Mouse (Mus musculus): ENCODE data around the gene Lag3.

- TF ChIP-seq CTCF (IDR thresholded peaks at IDR 0.05; ENCODE audit: control insufficient read depth, insufficient read depth, insufficient read length): no peak
- TF ChIP-seq MAX (IDR thresholded peaks at IDR 0.05): no peak
- no peak for TF ChIP-seq USF1 (IDR thresholded peaks at IDR 0.05; ENCODE audit: low read depth)
Observed at GRCm38 (mm10) chr6:124865766-124866362, 45.6 kb downstream of the Lag3 start.

Data from C2C12 (cell line).